Mouse (Mus musculus): Measurements from ENCODE around the gene Ltbp1. TPM values are rescaled to one million over a fixed set of nuclear protein-coding genes. Genes with fewer than 3 reads are reported as not detected.

The Ltbp1 gene
- polyA plus RNA-seq, 1 experiment = not detected

GRCm38 (mm10) chr17:75161931-75162330 lies 156.6 kb downstream of the Ltbp1 start:
- TF ChIP-seq GATA1 (IDR thresholded peaks at IDR 0.05; ENCODE audit: low read length) = no peak

- TF ChIP-seq GATA1 (IDR thresholded peaks at IDR 0.05; ENCODE audit: low read length) = no peak
Observed at GRCm38 (mm10) chr17:75164566-75164965, 159.2 kb downstream of the Ltbp1 start.

- no peak for TF ChIP-seq GATA1 (IDR thresholded peaks at IDR 0.05; ENCODE audit: low read length)
Observed at GRCm38 (mm10) chr17:75168572-75169200, 163.3 kb downstream of the Ltbp1 start.

- no peak for TF ChIP-seq GATA1 (IDR thresholded peaks at IDR 0.05; ENCODE audit: low read length)
Observed at GRCm38 (mm10) chr17:75171659-75172058, 166.3 kb downstream of the Ltbp1 start.

GRCm38 (mm10) chr17:75172685-75173205 lies 167.4 kb downstream of the Ltbp1 start:
- no peak for TF ChIP-seq GATA1 (IDR thresholded peaks at IDR 0.05; ENCODE audit: low read length)

GRCm38 (mm10) chr17:75174501-75174900 lies 169.1 kb downstream of the Ltbp1 start:
- no peak for TF ChIP-seq GATA1 (IDR thresholded peaks at IDR 0.05; ENCODE audit: low read length)

GRCm38 (mm10) chr17:75177920-75178867 lies 172.8 kb downstream of the Ltbp1 start:
- TF ChIP-seq GATA1 (IDR thresholded peaks at IDR 0.05; ENCODE audit: low read length) = no peak

- no peak for TF ChIP-seq GATA1 (IDR thresholded peaks at IDR 0.05; ENCODE audit: low read length)
Observed at GRCm38 (mm10) chr17:75179001-75179400, 173.6 kb downstream of the Ltbp1 start.

GRCm38 (mm10) chr17:75180301-75180700 lies 174.9 kb downstream of the Ltbp1 start:
- no peak for TF ChIP-seq GATA1 (IDR thresholded peaks at IDR 0.05; ENCODE audit: low read length)

GRCm38 (mm10) chr17:75180956-75181588 lies 175.7 kb downstream of the Ltbp1 start:
- no peak for TF ChIP-seq GATA1 (IDR thresholded peaks at IDR 0.05; ENCODE audit: low read length)

GRCm38 (mm10) chr17:75182319-75183001 lies 177.1 kb downstream of the Ltbp1 start:
- TF ChIP-seq GATA1 (IDR thresholded peaks at IDR 0.05; ENCODE audit: low read length) = no peak

- no peak for TF ChIP-seq GATA1 (IDR thresholded peaks at IDR 0.05; ENCODE audit: low read length)
Observed at GRCm38 (mm10) chr17:75186732-75187509, 181.6 kb downstream of the Ltbp1 start.

- no peak for TF ChIP-seq GATA1 (IDR thresholded peaks at IDR 0.05; ENCODE audit: low read length)
Observed at GRCm38 (mm10) chr17:75196952-75197351, 191.6 kb downstream of the Ltbp1 start.

GRCm38 (mm10) chr17:75198767-75199166 lies 193.4 kb downstream of the Ltbp1 start:
- no peak for TF ChIP-seq GATA1 (IDR thresholded peaks at IDR 0.05; ENCODE audit: low read length)

Measured in G1E-ER4 (cell line).